Mouse (Mus musculus): ENCODE results near the gene Slc43a2.

GRCm38 (mm10) chr11:75594431-75594830, 62.9 kb downstream of the Slc43a2 start:
- TF ChIP-seq BHLHE40 (IDR thresholded peaks at IDR 0.05; ENCODE audit: borderline replicate concordance, low read depth, low read length) (no peak), POLR2A (IDR thresholded peaks at IDR 0.05; ENCODE audit: control insufficient read depth in 1 of 2, insufficient read depth in 1 of 2, low read depth in 1 of 2, low read length in 2 of 2, poor library complexity in 1 of 2) (no peak), SIN3A (IDR thresholded peaks at IDR 0.05; ENCODE audit: low read length) (no peak)

Measured in MEL (cell line).